Mouse (Mus musculus) lung, embryonic 16.5 days (tissue): ENCODE data around the gene Ankrd60. TPM values are rescaled to one million over a fixed set of nuclear protein-coding genes. Genes with fewer than 3 reads are reported as not detected.

Experiments used
- ATAC-seq: fragments of 200-750 bp; cut with Nextera tagmentation; 2 replicates; pipeline ENCODE4 v1.8.0; 2017; ENCODE audit warnings: low read depth, mild to moderate bottlenecking, moderate library complexity
- H3K27ac ChIP-seq: fragments of 300-500 bp; sonication (generic); 2 replicates; pipeline ENCODE4 v1.5.1; 2014; ENCODE audit warnings: mild to moderate bottlenecking, control low read depth, low read length
- H3K27me3 ChIP-seq: fragments of 300-500 bp; sonication (generic); 2 replicates; pipeline ENCODE4 v1.6.1; 2014; ENCODE audit warnings: low read depth, low read length, mixed read lengths; ENCODE audit not compliant: control insufficient read depth, insufficient read depth
- H3K36me3 ChIP-seq: fragments of 300-500 bp; sonication (generic); 2 replicates; pipeline ENCODE4 v1.6.1; 2014; ENCODE audit warnings: low read length; ENCODE audit not compliant: control insufficient read depth, insufficient read depth
- H3K4me1 ChIP-seq: fragments of 300-500 bp; sonication (generic); replicated peaks from 2 replicates; pipeline ENCODE4 v1.6.1; 2014; ENCODE audit warnings: low read length, mixed read lengths; ENCODE audit not compliant: control insufficient read depth, insufficient read depth
- H3K4me2 ChIP-seq: fragments of 300-500 bp; sonication (generic); 2 replicates; pipeline ENCODE4 v1.6.1; 2014; ENCODE audit warnings: low read depth, low read length, control low read depth
- H3K4me3 ChIP-seq: fragments of 300-500 bp; sonication (generic); 2 replicates; pipeline ENCODE4 v1.5.1; 2014; ENCODE audit warnings: mild to moderate bottlenecking, low read length, control low read depth
- H3K9ac ChIP-seq: fragments of 300-500 bp; sonication (generic); 2 replicates; pipeline ENCODE4 v1.6.1; 2014; ENCODE audit warnings: low read length, control low read depth
- H3K9me3 ChIP-seq: fragments of 300-500 bp; sonication (generic); 2 replicates; pipeline ENCODE4 v1.6.1; 2016; ENCODE audit warnings: low read length; ENCODE audit not compliant: control insufficient read depth
- WGBS: fragments of 180-500 bp; shearing (Covaris S2); extraction: QIAGEN DNeasy Blood & Tissue Kit; methylation state at CpG from one replicate; pipeline ENCODE4 v1.1.7; 2014; 5-methylcytosine and 5-hydroxymethylcytosine counted together
- polyA plus RNA-seq: library from polyadenylated mRNA; unstranded; fragments of >200 nt; fragmentation: Nextera tagmentation; extraction: Ambion mirVana; gene quantifications from 2 replicates; pipeline ENCODE4 v1.2.1, GENCODE M21; 2015

The Ankrd60 gene
- polyA plus RNA-seq, 1 experiment from 2014 or later: not detected

GRCm38 (mm10) chr2:173561851-173562442 is 16.2 kb downstream of the Ankrd60 start:
- H3K27ac ChIP-seq: no peak overlapping the region
- H3K27me3 ChIP-seq: no peaks in the 10 kb centered on the region
- no peaks in the 10 kb centered on the region for H3K9me3 ChIP-seq
- WGBS: 37% methylated on average over 5 of the region's 5 CpGs
- H3K9ac ChIP-seq: no peak overlapping the region
- H3K4me2 ChIP-seq: no peak overlapping the region
- H3K36me3 ChIP-seq: no peaks in the 10 kb centered on the region
- H3K4me1 ChIP-seq: peaks cover 8% of the 10 kb centered on the region; the same call in 1 of the 2 replicates
- H3K4me3 ChIP-seq: no peak overlapping the region
- no peak; the same call in 1 of the 2 replicates for ATAC-seq

- no peaks in the 10 kb centered on the region for H3K9me3 ChIP-seq
- H3K36me3 ChIP-seq: no peaks in the 10 kb centered on the region
- H3K9ac ChIP-seq: no peak overlapping the region
- H3K4me3 ChIP-seq: no peak overlapping the region
- no peaks in the 10 kb centered on the region; the same call in 1 of the 2 replicates for H3K27me3 ChIP-seq
- peaks cover 8% of the 10 kb centered on the region; the same call in 1 of the 2 replicates for H3K4me1 ChIP-seq
- H3K27ac ChIP-seq: peak overlapping the region; percentile 65
- WGBS: 36% methylated on average over 12 of the region's 12 CpGs
- H3K4me2 ChIP-seq: no peak overlapping the region
- ATAC-seq: peak; percentile 81
These were observed 19.3 kb downstream of the Ankrd60 start for GRCm38 (mm10) chr2:173558754-173559396.

- Histone ChIP-seq H3K36me3 (no peaks in the 10 kb centered on the region), H3K9me3 (no peaks in the 10 kb centered on the region), H3K4me2 (no peak overlapping the region), H3K27me3 (no peaks in the 10 kb centered on the region; the same call in 1 of the 2 replicates), H3K9ac (no peak overlapping the region), H3K4me1 (peaks cover 4% of the 10 kb centered on the region; the same call in 1 of the 2 replicates), H3K4me3 (no peak overlapping the region), H3K27ac (no peak overlapping the region)
- peak; percentile 37 for ATAC-seq
- WGBS: 39% methylated on average over 9 of the region's 9 CpGs
These were observed 24.3 kb downstream of the Ankrd60 start for GRCm38 (mm10) chr2:173553863-173554262.

- Histone ChIP-seq H3K27ac (no peak overlapping the region), H3K4me1 (no peaks in the 10 kb centered on the region), H3K27me3 (no peaks in the 10 kb centered on the region), H3K4me2 (no peak overlapping the region), H3K9me3 (no peaks in the 10 kb centered on the region), H3K4me3 (no peak overlapping the region), H3K9ac (no peak overlapping the region), H3K36me3 (no peaks in the 10 kb centered on the region)
- 51% methylated on average over 6 of the region's 6 CpGs for WGBS
- ATAC-seq: no peak
These were observed 27.5 kb downstream of the Ankrd60 start for GRCm38 (mm10) chr2:173550681-173551080.

- no peaks in the 10 kb centered on the region for H3K27me3 ChIP-seq
- ATAC-seq: no peak
- H3K27ac ChIP-seq: no peak overlapping the region
- H3K4me1 ChIP-seq: no peaks in the 10 kb centered on the region
- no peaks in the 10 kb centered on the region for H3K9me3 ChIP-seq
- no peaks in the 10 kb centered on the region for H3K36me3 ChIP-seq
- H3K9ac ChIP-seq: no peak overlapping the region
- WGBS: 68% methylated on average over 10 of the region's 10 CpGs
- no peak overlapping the region for H3K4me2 ChIP-seq
- no peak overlapping the region for H3K4me3 ChIP-seq
These were observed 28.9 kb downstream of the Ankrd60 start for GRCm38 (mm10) chr2:173549236-173549635.

GRCm38 (mm10) chr2:173545992-173546703 is 32.0 kb downstream of the Ankrd60 start:
- no peaks in the 10 kb centered on the region for H3K36me3 ChIP-seq
- H3K4me2 ChIP-seq: no peak overlapping the region
- H3K4me1 ChIP-seq: no peaks in the 10 kb centered on the region
- no peak overlapping the region for H3K27ac ChIP-seq
- H3K9ac ChIP-seq: no peak overlapping the region
- no peak overlapping the region for H3K4me3 ChIP-seq
- WGBS: 42% methylated on average over 15 of the region's 15 CpGs
- peak; percentile 71 for ATAC-seq
- no peaks in the 10 kb centered on the region for H3K9me3 ChIP-seq
- no peaks in the 10 kb centered on the region for H3K27me3 ChIP-seq

- Histone ChIP-seq H3K27me3 (no peaks in the 10 kb centered on the region), H3K9me3 (no peaks in the 10 kb centered on the region), H3K36me3 (no peaks in the 10 kb centered on the region), H3K4me2 (no peak overlapping the region), H3K4me1 (no peaks in the 10 kb centered on the region), H3K27ac (no peak overlapping the region), H3K9ac (no peak overlapping the region), H3K4me3 (no peak overlapping the region)
- ATAC-seq: no peak
- WGBS: 77% methylated on average over 4 of the region's 4 CpGs
These were observed 35.4 kb downstream of the Ankrd60 start for GRCm38 (mm10) chr2:173542716-173543115.

- no peak for ATAC-seq
- Histone ChIP-seq H3K4me1 (no peaks in the 10 kb centered on the region), H3K4me3 (no peak overlapping the region), H3K36me3 (no peaks in the 10 kb centered on the region), H3K27ac (no peak overlapping the region), H3K9ac (no peak overlapping the region), H3K4me2 (no peak overlapping the region), H3K27me3 (no peaks in the 10 kb centered on the region), H3K9me3 (no peaks in the 10 kb centered on the region)
- WGBS: 53% methylated on average over 4 of the region's 4 CpGs
These were observed 36.4 kb downstream of the Ankrd60 start for GRCm38 (mm10) chr2:173541748-173542147.

GRCm38 (mm10) chr2:173539781-173540180 is 38.4 kb downstream of the Ankrd60 start:
- H3K36me3 ChIP-seq: no peaks in the 10 kb centered on the region
- ATAC-seq: no peak
- H3K9me3 ChIP-seq: no peaks in the 10 kb centered on the region
- 49% methylated on average over 15 of the region's 15 CpGs for WGBS
- no peak overlapping the region for H3K27ac ChIP-seq
- H3K4me3 ChIP-seq: no peak overlapping the region
- H3K4me2 ChIP-seq: no peak overlapping the region
- H3K9ac ChIP-seq: no peak overlapping the region
- H3K27me3 ChIP-seq: no peaks in the 10 kb centered on the region
- no peaks in the 10 kb centered on the region for H3K4me1 ChIP-seq
